Comparison of ENCODE assay signal across 11 mouse cellular contexts in the genomic region with DNA sequence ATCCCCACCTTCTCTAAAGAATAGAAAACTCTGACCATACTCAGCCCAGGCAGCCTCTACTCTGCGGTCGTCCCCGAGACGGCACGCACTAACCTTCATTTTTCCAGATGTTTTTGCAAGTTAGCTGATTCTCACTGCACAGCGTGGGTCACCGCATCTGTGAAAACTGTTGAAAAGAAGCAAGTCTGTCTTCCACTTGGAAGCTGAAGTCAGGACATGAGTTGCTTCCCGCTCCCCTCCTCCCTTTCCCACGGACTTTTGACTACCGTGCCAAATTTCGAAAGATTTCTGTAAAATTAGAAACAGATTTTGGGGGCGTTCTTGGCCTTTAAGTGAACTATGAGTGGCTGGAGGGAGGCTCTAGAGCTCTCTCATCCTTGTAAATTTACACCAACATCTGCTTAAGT. TPM values are rescaled to one million over a fixed set of nuclear protein-coding genes. Genes with fewer than 3 reads are reported as not detected.
DNase-seq lines count a peak whose midpoint lies in the region; ATAC-seq and TF ChIP-seq lines count a peak whose summit lies in the region.
"Had no signal": no experiment of that assay in that cellular context is flagged by ENCODE, and none has a peak within 500 bp of the region (broad histone marks: within the 10 kb centered on the region; RNA-seq: fewer than 3 reads in every experiment).

TSS of gene Fap (minus strand) at position 323 of the 407 bp plus-strand sequence.

- no peaks in the 10 kb centered on the region for H3K79me2 ChIP-seq in myocyte (ENCODE audit: control insufficient read depth, insufficient read depth)

- H3K4me1 ChIP-seq in kidney, embryonic 16.5 days (ENCODE audit: insufficient read depth, low read length) = no peaks in the 10 kb centered on the region
- H3K4me1 ChIP-seq in kidney, adult 2 months (ENCODE audit: control insufficient read depth, insufficient read depth, low read length) = no peaks in the 10 kb centered on the region
- H3K4me1 ChIP-seq in heart, embryonic 13.5 days = no peaks in the 10 kb centered on the region
- H3K4me1 ChIP-seq: midbrain, embryonic 12.5 days had no signal

- H3K4me3 ChIP-seq in kidney, embryonic 16.5 days (ENCODE audit: low read length) = peak within 1 kb of the TSS; percentile 25
- H3K4me3 ChIP-seq in kidney, adult 2 months (ENCODE audit: insufficient read depth, low read depth, low read length) = no peak within 1 kb of the TSS
- H3K4me3 ChIP-seq in heart, embryonic 13.5 days = peak within 1 kb of the TSS; percentile 22
- H3K4me3 ChIP-seq in myocyte = no peak within 1 kb of the TSS
- H3K4me3 ChIP-seq: midbrain, embryonic 12.5 days had no signal

- no peak for TF ChIP-seq CTCF in kidney, adult 2 months (conservative IDR thresholded peaks at IDR 0.05; ENCODE audit: insufficient read depth, insufficient read length, low read depth, low read length)

- no peak for ATAC-seq in kidney, embryonic 16.5 days (ENCODE audit: low FRiP score, low TSS enrichment)
- no peak for ATAC-seq in heart, embryonic 13.5 days (ENCODE audit: extremely low read depth, insufficient number of reproducible peaks, low FRiP score, low TSS enrichment)
- ATAC-seq in frontal cortex, adult (ENCODE audit: low TSS enrichment) = no peak
- no peak for ATAC-seq in inflammation-experienced regulatory T-cells, adult 6 months

- TF ChIP-seq POLR2A in kidney, adult 2 months (IDR thresholded peaks at IDR 0.05; ENCODE audit: low read depth, low read length) = no peak
- no peak for TF ChIP-seq POLR2A in myocyte (IDR thresholded peaks at IDR 0.05; ENCODE audit: insufficient read length, low read depth)

- no peak within 1 kb of the TSS for H3ac ChIP-seq in myocyte (ENCODE audit: control insufficient read depth, insufficient read length)

- H3K9me3 ChIP-seq in kidney, embryonic 16.5 days (ENCODE audit: low read length) = no peaks in the 10 kb centered on the region
- no peaks in the 10 kb centered on the region for H3K9me3 ChIP-seq in heart, embryonic 13.5 days
- H3K9me3 ChIP-seq: G1E; midbrain, embryonic 12.5 days had no signal

- no peak within 1 kb of the TSS; the same call in 1 of the 2 replicates for H3K27ac ChIP-seq in kidney, embryonic 16.5 days (ENCODE audit: low read length)
- H3K27ac ChIP-seq in kidney, adult 2 months (ENCODE audit: insufficient read depth, low read depth, low read length) = no peak within 1 kb of the TSS
- peak within 1 kb of the TSS; percentile 50 for H3K27ac ChIP-seq in heart, embryonic 13.5 days (replicated peaks)
- H3K27ac ChIP-seq: midbrain, embryonic 12.5 days had no signal

- H3K9ac ChIP-seq in kidney, embryonic 16.5 days (replicated peaks; ENCODE audit: low read length) = no peak within 1 kb of the TSS
- no peak within 1 kb of the TSS for H3K9ac ChIP-seq in heart, embryonic 13.5 days
- H3K9ac ChIP-seq: midbrain, embryonic 12.5 days had no signal

- 45% methylated on average over 12 of the region's 12 CpGs for WGBS in kidney, embryonic 16.5 days
- WGBS in kidney, adult 2 months = 41% methylated on average over 12 of the region's 12 CpGs
- 72% methylated on average over 12 of the region's 12 CpGs for WGBS in heart, embryonic 13.5 days

- no peaks in the 10 kb centered on the region for H3K27me3 ChIP-seq in kidney, embryonic 16.5 days (ENCODE audit: insufficient read depth, low read length)
- H3K27me3 ChIP-seq in kidney, adult 2 months (replicated peaks; ENCODE audit: control insufficient read depth, insufficient read depth, low read length) = no peaks in the 10 kb centered on the region
- no peaks in the 10 kb centered on the region for H3K27me3 ChIP-seq in heart, embryonic 13.5 days (replicated peaks)
- no peaks in the 10 kb centered on the region for H3K27me3 ChIP-seq in myocyte (ENCODE audit: control insufficient read depth, insufficient read depth, insufficient read length)
- H3K27me3 ChIP-seq: midbrain, embryonic 12.5 days had no signal

- no peak for DNase-seq in kidney, adult 2 months
- peak; percentile 79 for DNase-seq in embryo, embryonic 11 days
- DNase-seq in layer of hippocampus, adult 18-20 months (ENCODE audit: low spot score in 2 of 2) = no peak
- DNase-seq: thymus, adult 18-20 months had no signal

- peak within 1 kb of the TSS; percentile 31 for H3K4me2 ChIP-seq in kidney, embryonic 16.5 days (replicated peaks; ENCODE audit: low read depth, low read length)
- H3K4me2 ChIP-seq in heart, embryonic 13.5 days = peak within 1 kb of the TSS; percentile 30
- peak within 1 kb of the TSS; percentile 45 for H3K4me2 ChIP-seq in myocyte (ENCODE audit: low read depth)
- H3K4me2 ChIP-seq: midbrain, embryonic 12.5 days had no signal

- no peaks in the 10 kb centered on the region for H3K36me3 ChIP-seq in kidney, embryonic 16.5 days (ENCODE audit: insufficient read depth, low read length)
- H3K36me3 ChIP-seq in kidney, adult 2 months (ENCODE audit: control insufficient read depth, insufficient read depth, low read length) = no peaks in the 10 kb centered on the region
- H3K36me3 ChIP-seq in heart, embryonic 13.5 days = no peaks in the 10 kb centered on the region
- no peaks in the 10 kb centered on the region for H3K36me3 ChIP-seq in myocyte (ENCODE audit: control insufficient read depth, insufficient read depth)
- H3K36me3 ChIP-seq: G1E; midbrain, embryonic 12.5 days had no signal

TF ChIP-seq in myocyte, 11 proteins besides CTCF, POLR2A, EP300 and RAD21:
- TF ChIP-seq SRF (IDR thresholded peaks at IDR 0.05; ENCODE audit: control insufficient read depth, insufficient read length, low read depth) (no peak), E2F4 (IDR thresholded peaks at IDR 0.05; ENCODE audit: insufficient read depth) (no peak), MYOG (IDR thresholded peaks at IDR 0.05; ENCODE audit: control insufficient read depth in 1 of 3, insufficient read depth in 1 of 3, insufficient read length in 2 of 3, low read depth in 2 of 3) (no peak), CEBPB (IDR thresholded peaks at IDR 0.05; ENCODE audit: insufficient read depth, poor library complexity, severe bottlenecking) (no peak), MYOD1 (IDR thresholded peaks at IDR 0.05; ENCODE audit: control insufficient read depth in 1 of 3, insufficient read length in 2 of 3, low read depth in 2 of 3) (no peak), POLR2AphosphoS2 (IDR thresholded peaks at IDR 0.05; ENCODE audit: insufficient read length, low read depth) (no peak), TCF3 (IDR thresholded peaks at IDR 0.05; ENCODE audit: insufficient read length, low read depth) (no peak), MAX (IDR thresholded peaks at IDR 0.05; ENCODE audit: low read depth) (no peak), TCF12 (IDR thresholded peaks at IDR 0.05; ENCODE audit: insufficient read depth, poor library complexity, severe bottlenecking) (no peak), REST (IDR thresholded peaks at IDR 0.05; ENCODE audit: insufficient read depth, insufficient read length) (no peak), USF1 (IDR thresholded peaks at IDR 0.05; ENCODE audit: low read depth) (no peak)
TF ChIP-seq in myocyte: peak in this region for 0.

RNA-seq across cellular contexts. Expression of gene Fap, which starts in this region (rescaled TPM):
- 4.4 and 4.7 TPM in 2 replicates for polyA plus RNA-seq in kidney, embryonic 16.5 days (2015; fragmentation: Nextera tagmentation; extraction: Ambion mirVana)
- 0.31 and 0.41 TPM in 2 replicates for polyA plus RNA-seq in kidney, adult 2 months (2012; rRNA removed)
- polyA plus RNA-seq in heart, embryonic 13.5 days (2015; fragmentation: Nextera tagmentation; extraction: Ambion mirVana) = 1.3 and 1.9 TPM in 2 replicates
- polyA plus RNA-seq in myocyte (2012; fragmentation: generic; extraction: Trizol) = 0.11 TPM
- total RNA-seq in layer of hippocampus, adult 18-20 months (2021) = under 1 TPM; 0.30 to 0.52 TPM
- polyA plus RNA-seq in inflammation-experienced regulatory T-cells, adult 6 months (2017; shearing (Covaris generic)) = under 1 TPM; 0.20 to 0.36 (median 0.32) TPM
- total RNA-seq: G1E had no signal
- polyA plus RNA-seq: G1E had no signal

Comparison
In these comparisons a context has a peak if more than half of its experiments do, and no peak if none do; other contexts are left out.
1. H3K4me3 ChIP-seq: peak in kidney, embryonic 16.5 days (single experiment) and heart, embryonic 13.5 days (single experiment); none in kidney, adult 2 months (single experiment) and myocyte (single experiment).
2. Peak in every context shown above with its lines, with median percentiles within 50 percentile points of each other: H3K4me2 ChIP-seq.